Mouse (Mus musculus) heart, embryonic 14.5 days (tissue): ENCODE data around the gene Armcx3. TPM values are rescaled to one million over a fixed set of nuclear protein-coding genes. Genes with fewer than 3 reads are reported as not detected.

Source experiments
- ATAC-seq: fragments of 200-750 bp; cut with Nextera tagmentation; 2 replicates; pipeline ENCODE4 v1.8.0; 2017; ENCODE audit warnings: low read depth, moderate TSS enrichment; ENCODE audit not compliant: insufficient number of reproducible peaks, insufficient read depth, low FRiP score
- H3K27ac ChIP-seq, 2 experiments: fragments of 200-500 bp in 1 of 2; fragments of 300-500 bp in 1 of 2; sonication (generic) in 1 of 2; replicated peaks in 1 of 2; 2 replicates each; pipeline ENCODE4 v1.5.1; 2012 to 2014; ENCODE audit warnings: low read depth in 2 of 2, low read length in 2 of 2, control low read depth in 1 of 2, mild to moderate bottlenecking in 1 of 2, mixed read lengths in 1 of 2; ENCODE audit not compliant: control insufficient read depth in 1 of 2, insufficient read depth in 1 of 2
- H3K27me3 ChIP-seq: fragments of 300-500 bp; sonication (generic); 2 replicates; pipeline ENCODE4 v1.6.1; 2014; ENCODE audit warnings: mild to moderate bottlenecking, low read length, control low read depth; ENCODE audit not compliant: control insufficient read depth, insufficient read depth
- H3K36me3 ChIP-seq: fragments of 300-500 bp; sonication (generic); 2 replicates; pipeline ENCODE4 v1.6.1; 2014; ENCODE audit warnings: mild to moderate bottlenecking, control low read depth, low read length, mixed read lengths; ENCODE audit not compliant: control insufficient read depth, insufficient read depth
- H3K4me1 ChIP-seq, 2 experiments: fragments of 200-500 bp in 1 of 2; fragments of 300-500 bp in 1 of 2; sonication (generic) in 1 of 2; 2 replicates each; pipeline ENCODE4 v1.6.1; 2012 to 2014; ENCODE audit warnings: low read length in 2 of 2, control low read depth in 1 of 2, mixed read lengths in 1 of 2; ENCODE audit not compliant: control insufficient read depth in 2 of 2, insufficient read depth in 2 of 2
- H3K4me2 ChIP-seq: fragments of 300-500 bp; sonication (generic); 2 replicates; pipeline ENCODE4 v1.6.1; 2014; ENCODE audit warnings: mild to moderate bottlenecking, low read length
- H3K4me3 ChIP-seq, 2 experiments: fragments of 200-500 bp in 1 of 2; fragments of 300-500 bp in 1 of 2; sonication (generic) in 1 of 2; 2 replicates each; pipeline ENCODE4 v1.5.1; 2012 to 2014; ENCODE audit warnings: low read length in 2 of 2, mild to moderate bottlenecking in 2 of 2, control low read depth in 1 of 2, low read depth in 1 of 2, moderate library complexity in 1 of 2; ENCODE audit not compliant: control insufficient read depth in 1 of 2, insufficient read depth in 1 of 2
- H3K9ac ChIP-seq: fragments of 300-500 bp; sonication (generic); 2 replicates; pipeline ENCODE4 v1.6.1; 2014; ENCODE audit warnings: mild to moderate bottlenecking, low read length
- H3K9me3 ChIP-seq: fragments of 300-500 bp; sonication (generic); 2 replicates; pipeline ENCODE4 v1.6.1; 2016; ENCODE audit warnings: low read length, control low read depth; ENCODE audit not compliant: control insufficient read depth
- WGBS: fragments of 180-500 bp; shearing (Covaris S2); extraction: QIAGEN DNeasy Blood & Tissue Kit; methylation state at CpG from one replicate; pipeline ENCODE4 v1.1.7; 2014; 5-methylcytosine and 5-hydroxymethylcytosine counted together
- polyA plus RNA-seq: library from polyadenylated mRNA; unstranded; fragments of >200 nt; fragmentation: Nextera tagmentation; extraction: Ambion mirVana; gene quantifications from 2 replicates; pipeline ENCODE4 v1.2.1, GENCODE M21; 2014

The Armcx3 gene
- polyA plus RNA-seq, 1 experiment from 2014 or later, result 99.1 TPM

GRCm38 (mm10) chrX:134739160-134739559, 17.2 kb upstream of the Armcx3 start:
- Histone ChIP-seq H3K4me3 (no peak overlapping the region), H3K4me2 (no peak overlapping the region), H3K4me1 (no peaks in the 10 kb centered on the region), H3K36me3 (no peaks in the 10 kb centered on the region), H3K27me3 (no peaks in the 10 kb centered on the region), H3K9ac (no peak overlapping the region), H3K9me3 (no peaks in the 10 kb centered on the region), H3K27ac (no peak overlapping the region)
- ATAC-seq, result no peak
- 46% methylated on average over 4 of the region's 4 CpGs for WGBS

GRCm38 (mm10) chrX:134741862-134742261, 14.5 kb upstream of the Armcx3 start:
- Histone ChIP-seq H3K9ac (no peak overlapping the region), H3K27ac (no peak overlapping the region), H3K4me2 (no peak overlapping the region), H3K9me3 (no peaks in the 10 kb centered on the region), H3K36me3 (no peaks in the 10 kb centered on the region), H3K4me3 (no peak overlapping the region), H3K4me1 (no peaks in the 10 kb centered on the region), H3K27me3 (no peaks in the 10 kb centered on the region)
- 60% methylated on average over 5 of the region's 5 CpGs for WGBS
- no peak for ATAC-seq

- Histone ChIP-seq H3K4me3 (no peak overlapping the region), H3K36me3 (peaks cover 7% of the 10 kb centered on the region; the same call in 1 of the 2 replicates), H3K9me3 (no peaks in the 10 kb centered on the region), H3K27ac (no peak overlapping the region), H3K27me3 (no peaks in the 10 kb centered on the region), H3K4me1 (0 out of 4 replicates have a peak, but pooled peaks cover 0 to 3% of the 10 kb centered on the region in 2 experiments), H3K9ac (no peak overlapping the region), H3K4me2 (no peak overlapping the region)
- no peak; the same call in 1 of the 2 replicates for ATAC-seq
- WGBS, result 36% methylated on average over 5 of the region's 5 CpGs
Observed at GRCm38 (mm10) chrX:134746459-134746858, 9.9 kb upstream of the Armcx3 start.

GRCm38 (mm10) chrX:134750764-134751592, 5.4 kb upstream of the Armcx3 start, which contains the start of gene Armcx6:
TSS of gene Armcx6 (minus strand) at chrX:134751417.
- 16% methylated on average over 36 of the region's 36 CpGs for WGBS
- H3K4me1 ChIP-seq, result 0 out of 4 replicates have a peak, but pooled peaks cover 0 to 6% of the 10 kb centered on the region in 2 experiments
- peak within 1 kb of the TSS; percentile 56 to 86 for H3K4me3 ChIP-seq
- H3K9me3 ChIP-seq, result no peaks in the 10 kb centered on the region
- peak; percentile 91 for ATAC-seq
- H3K4me2 ChIP-seq, result peak within 1 kb of the TSS; percentile 67
- peaks cover 7% of the 10 kb centered on the region; the same call in 1 of the 2 replicates for H3K36me3 ChIP-seq
- no peaks in the 10 kb centered on the region for H3K27me3 ChIP-seq
- peak within 1 kb of the TSS; percentile 89 to 94 for H3K27ac ChIP-seq
- peak within 1 kb of the TSS; percentile 80 for H3K9ac ChIP-seq

GRCm38 (mm10) chrX:134751910-134752309, 4.5 kb upstream of the Armcx3 start:
- no peak overlapping the region for H3K9ac ChIP-seq
- no peak overlapping the region for H3K4me3 ChIP-seq
- no peak overlapping the region for H3K4me2 ChIP-seq
- no peaks in the 10 kb centered on the region for H3K27me3 ChIP-seq
- H3K36me3 ChIP-seq, result peaks cover 7% of the 10 kb centered on the region; the same call in 1 of the 2 replicates
- H3K27ac ChIP-seq, result peak overlapping the region in 1 of 2 experiments; percentile 71; a peak in 2 of 4 replicates
- H3K4me1 ChIP-seq, result 0 out of 4 replicates have a peak, but pooled peaks cover 0 to 6% of the 10 kb centered on the region in 2 experiments
- WGBS, result 48% methylated on average over 2 of the region's 2 CpGs
- no peak for ATAC-seq
- H3K9me3 ChIP-seq, result no peaks in the 10 kb centered on the region

- peaks cover 7% of the 10 kb centered on the region; the same call in 1 of the 2 replicates for H3K36me3 ChIP-seq
- no peak for ATAC-seq
- H3K4me3 ChIP-seq, result no peak overlapping the region
- no peak overlapping the region for H3K9ac ChIP-seq
- H3K9me3 ChIP-seq, result no peaks in the 10 kb centered on the region
- H3K27ac ChIP-seq, result peak overlapping the region; percentile 62 to 71; a peak in 3 of 4 replicates
- H3K4me2 ChIP-seq, result peak overlapping the region; percentile 7; the same call in 1 of the 2 replicates
- 0 out of 4 replicates have a peak, but pooled peaks cover 0 to 6% of the 10 kb centered on the region in 2 experiments for H3K4me1 ChIP-seq
- no peaks in the 10 kb centered on the region for H3K27me3 ChIP-seq
- 15% methylated on average over 4 of the region's 4 CpGs for WGBS
Observed at GRCm38 (mm10) chrX:134752584-134752983, 3.8 kb upstream of the Armcx3 start.

- 21% methylated on average over 13 of the region's 13 CpGs for WGBS
- Histone ChIP-seq H3K4me3 (peak overlapping the region; percentile 61 to 64), H3K9ac (peak overlapping the region; percentile 87), H3K4me2 (peak overlapping the region; percentile 62), H3K36me3 (0 out of 2 replicates have a peak, but pooled peaks cover 6% of the 10 kb centered on the region), H3K9me3 (no peaks in the 10 kb centered on the region), H3K27me3 (no peaks in the 10 kb centered on the region), H3K27ac (peak overlapping the region; percentile 76 to 86), H3K4me1 (no peaks in the 10 kb centered on the region)
- 0 out of 2 replicates have a peak, but pooled peaks have one; percentile 14 for ATAC-seq
Observed at GRCm38 (mm10) chrX:134757293-134757995, 1.0 kb downstream of the Armcx3 start.
